Mouse (Mus musculus): ENCODE data around the gene Grwd1.

DNA sequence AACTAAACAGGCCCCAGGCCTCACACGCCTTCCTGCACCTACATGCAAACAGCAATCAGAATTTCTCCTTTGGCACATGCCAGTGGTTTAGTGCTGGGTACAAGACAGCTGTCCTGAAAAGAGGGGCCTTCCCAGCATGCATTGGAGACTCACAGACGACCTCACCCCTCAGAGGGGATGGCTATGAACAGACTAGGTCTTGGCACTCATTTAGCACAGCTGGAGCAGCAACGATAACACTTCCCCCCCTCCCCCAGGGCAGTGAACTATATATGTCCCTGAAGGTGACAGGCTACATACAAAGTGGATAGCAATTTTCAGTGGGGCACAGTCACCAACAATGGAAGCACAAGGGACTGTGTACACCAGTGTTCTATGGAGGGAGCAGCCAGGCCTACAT is 33.7 kb upstream of the Grwd1 start:
- no peak for TF ChIP-seq CTCF (IDR thresholded peaks at IDR 0.05; ENCODE audit: low read depth)
- TF ChIP-seq EP300 (IDR thresholded peaks at IDR 0.05; ENCODE audit: low read depth), result no peak

Data from liver, postnatal 0 days (tissue).